Mouse (Mus musculus) limb, embryonic 10.5 days (tissue): ENCODE data around the gene 2810408A11Rik. TPM values are rescaled to one million over a fixed set of nuclear protein-coding genes. Genes with fewer than 3 reads are reported as not detected.

Experiments used
- DNase-seq: peaks from one replicate; pipeline ENCODE4 v3.0.0-alpha.2; 2017; ENCODE audit warnings: low spot score
- H3K27ac ChIP-seq: fragments of 300-500 bp; sonication (generic); 2 replicates; pipeline ENCODE4 v1.5.1; 2016; ENCODE audit warnings: mild to moderate bottlenecking
- H3K27me3 ChIP-seq: fragments of 300-500 bp; sonication (generic); 2 replicates; pipeline ENCODE4 v1.6.1; 2016; ENCODE audit warnings: low read depth, mild to moderate bottlenecking; ENCODE audit not compliant: poor library complexity, severe bottlenecking
- H3K36me3 ChIP-seq: fragments of 300-500 bp; sonication (generic); 2 replicates; pipeline ENCODE4 v1.6.1; 2016; ENCODE audit warnings: mild to moderate bottlenecking, moderate library complexity
- H3K4me1 ChIP-seq: fragments of 300-500 bp; sonication (generic); 2 replicates; pipeline ENCODE4 v1.6.1; 2016
- H3K4me3 ChIP-seq: fragments of 300-500 bp; sonication (generic); 2 replicates; pipeline ENCODE4 v1.5.1; 2016; ENCODE audit warnings: mild to moderate bottlenecking, moderate library complexity
- H3K9me3 ChIP-seq: fragments of 300-500 bp; sonication (generic); replicated peaks from 2 replicates; pipeline ENCODE4 v1.6.1; 2016; ENCODE audit warnings: mild to moderate bottlenecking
- WGBS: fragments of 180-500 bp; shearing (Covaris S2); methylation state at CpG from one replicate; pipeline ENCODE4 v1.1.7; 2016; 5-methylcytosine and 5-hydroxymethylcytosine counted together
- polyA plus RNA-seq: library from polyadenylated mRNA; unstranded; fragments of >200 nt; fragmentation: Nextera tagmentation; extraction: Ambion mirVana; gene quantifications from 2 replicates; pipeline ENCODE4 v1.2.1, GENCODE M21; 2016

2810408A11Rik gene
- polyA plus RNA-seq = 20.2 and 25.8 TPM in 2 replicates

GRCm38 (mm10) chr11:69900471-69901405 is at the start of gene 2810408A11Rik, which contains the start of gene Neurl4:
TSS of gene 2810408A11Rik (minus strand) at chr11:69900987.
TSS of gene Neurl4 (plus strand) at chr11:69901072.
- peaks cover 45% of the 10 kb centered on the region for H3K4me1 ChIP-seq
- H3K36me3 ChIP-seq = peaks cover 44% of the 10 kb centered on the region
- H3K27ac ChIP-seq = peak within 1 kb of the TSS; percentile 99
- H3K9me3 ChIP-seq = no peaks in the 10 kb centered on the region
- peak within 1 kb of the TSS; percentile 91 for H3K4me3 ChIP-seq
- H3K27me3 ChIP-seq = no peaks in the 10 kb centered on the region
- WGBS = 1% methylated on average over 38 of the region's 38 CpGs
- peak; percentile 87 for DNase-seq

- peaks cover 29% of the 10 kb centered on the region for H3K36me3 ChIP-seq
- H3K27ac ChIP-seq = peak overlapping the region; percentile 96
- DNase-seq = peak; percentile 92
- no peaks in the 10 kb centered on the region for H3K9me3 ChIP-seq
- WGBS = 0% methylated on average over 14 of the region's 14 CpGs
- peaks cover 31% of the 10 kb centered on the region for H3K4me1 ChIP-seq
- H3K27me3 ChIP-seq = no peaks in the 10 kb centered on the region
- H3K4me3 ChIP-seq = peak overlapping the region; percentile 57
These were observed 48.0 kb upstream of the 2810408A11Rik start for GRCm38 (mm10) chr11:69948763-69949150.

- Histone ChIP-seq H3K27me3 (no peaks in the 10 kb centered on the region), H3K4me1 (peaks cover 31% of the 10 kb centered on the region), H3K9me3 (no peaks in the 10 kb centered on the region), H3K27ac (peak within 1 kb of the TSS; percentile 96), H3K36me3 (peaks cover 34% of the 10 kb centered on the region), H3K4me3 (peak within 1 kb of the TSS; percentile 57)
- DNase-seq = peak; percentile 96
- under 1% methylated on average over 32 of the region's 34 CpGs for WGBS
These were observed 47.4 kb upstream of the 2810408A11Rik start, which contains the start of gene Slc2a4 for GRCm38 (mm10) chr11:69948066-69948762. TSS of gene Slc2a4 (minus strand) at chr11:69948188.

GRCm38 (mm10) chr11:69947337-69948065 is 46.7 kb upstream of the 2810408A11Rik start:
- WGBS = 2% methylated on average over 29 of the region's 29 CpGs
- H3K4me3 ChIP-seq = peak overlapping the region; percentile 57
- no peaks in the 10 kb centered on the region for H3K27me3 ChIP-seq
- H3K27ac ChIP-seq = peak overlapping the region; percentile 96
- H3K9me3 ChIP-seq = no peaks in the 10 kb centered on the region
- peak; percentile 75 for DNase-seq
- peaks cover 41% of the 10 kb centered on the region for H3K36me3 ChIP-seq
- peaks cover 31% of the 10 kb centered on the region for H3K4me1 ChIP-seq

DNA sequence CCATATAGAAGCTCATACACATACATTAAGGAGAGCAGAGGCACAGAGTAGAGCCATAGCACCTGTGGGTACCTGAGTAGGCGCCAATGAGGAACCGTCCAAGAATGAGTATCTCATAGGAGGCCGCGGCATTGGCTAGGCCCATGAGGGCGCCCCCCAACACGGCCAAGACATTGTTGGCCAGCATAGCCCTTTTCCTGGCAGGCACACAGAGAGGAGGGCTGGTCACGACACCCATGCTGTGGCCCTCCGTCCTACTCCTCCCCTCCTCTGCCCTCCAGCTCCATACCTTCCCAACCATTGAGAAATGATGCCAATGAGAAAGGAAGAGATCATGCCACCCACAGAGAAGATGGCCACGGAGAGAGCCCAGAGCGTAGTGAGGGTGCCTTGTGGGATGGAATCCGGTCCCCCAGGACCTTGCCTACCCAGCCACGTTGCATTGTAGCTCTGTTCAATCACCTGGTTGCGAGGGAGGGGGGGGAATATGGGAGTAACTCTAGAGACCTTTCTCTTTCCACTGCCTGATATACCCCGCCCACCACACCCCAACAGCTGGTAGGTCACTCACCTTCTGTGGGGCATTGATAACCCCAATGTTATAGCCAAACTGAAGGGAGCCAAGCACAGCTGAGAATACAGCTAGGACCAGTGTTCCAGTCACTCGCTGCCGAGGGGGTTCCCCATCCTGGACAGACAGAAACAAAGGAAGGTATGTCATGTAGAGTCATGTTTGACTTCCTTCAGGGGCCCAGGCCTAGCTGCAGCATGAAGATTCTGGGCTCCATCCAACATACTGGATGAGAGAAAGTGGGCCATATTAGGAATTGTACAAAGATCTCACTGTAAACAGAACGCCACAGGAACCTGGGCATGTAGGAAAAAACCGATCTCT is 45.5 kb upstream of the 2810408A11Rik start:
- Histone ChIP-seq H3K27me3 (no peaks in the 10 kb centered on the region), H3K36me3 (peaks cover 52% of the 10 kb centered on the region), H3K4me3 (peak overlapping the region; percentile 57), H3K4me1 (peaks cover 31% of the 10 kb centered on the region), H3K27ac (peak overlapping the region; percentile 96), H3K9me3 (no peaks in the 10 kb centered on the region)
- WGBS = 93% methylated on average over 18 of the region's 18 CpGs
- no peak for DNase-seq

GRCm38 (mm10) chr11:69945216-69945615 is 44.4 kb upstream of the 2810408A11Rik start:
- WGBS = 79% methylated on average over 13 of the region's 13 CpGs

GRCm38 (mm10) chr11:69940962-69941361 is 40.2 kb upstream of the 2810408A11Rik start:
- 75% methylated on average over 4 of the region's 4 CpGs for WGBS
- Histone ChIP-seq H3K4me3 (no peak overlapping the region), H3K4me1 (peaks cover 43% of the 10 kb centered on the region), H3K27ac (no peak overlapping the region), H3K9me3 (no peaks in the 10 kb centered on the region), H3K27me3 (peaks cover 46% of the 10 kb centered on the region), H3K36me3 (peaks cover 55% of the 10 kb centered on the region)
- no peak for DNase-seq

More at GRCm38 (mm10) chr11:69945216-69945615, 44.4 kb upstream of the 2810408A11Rik start:
- Histone ChIP-seq H3K27me3 (peaks cover 5% of the 10 kb centered on the region; the same call in 1 of the 2 replicates), H3K9me3 (no peaks in the 10 kb centered on the region), H3K4me3 (0 out of 2 replicates have a peak overlapping the region, but pooled peaks have one; percentile 2), H3K36me3 (peaks cover 58% of the 10 kb centered on the region), H3K27ac (peak overlapping the region; percentile 96; the same call in 1 of the 2 replicates), H3K4me1 (peaks cover 31% of the 10 kb centered on the region)
- no peak for DNase-seq

GRCm38 (mm10) chr11:69939731-69940130 is 38.9 kb upstream of the 2810408A11Rik start:
- H3K4me1 ChIP-seq = peaks cover 52% of the 10 kb centered on the region
- 93% methylated on average over 17 of the region's 17 CpGs for WGBS
- H3K36me3 ChIP-seq = peaks cover 43% of the 10 kb centered on the region
- H3K9me3 ChIP-seq = no peaks in the 10 kb centered on the region
- no peak for DNase-seq
- H3K27ac ChIP-seq = no peak overlapping the region
- no peak overlapping the region for H3K4me3 ChIP-seq
- H3K27me3 ChIP-seq = peaks cover 56% of the 10 kb centered on the region

DNA sequence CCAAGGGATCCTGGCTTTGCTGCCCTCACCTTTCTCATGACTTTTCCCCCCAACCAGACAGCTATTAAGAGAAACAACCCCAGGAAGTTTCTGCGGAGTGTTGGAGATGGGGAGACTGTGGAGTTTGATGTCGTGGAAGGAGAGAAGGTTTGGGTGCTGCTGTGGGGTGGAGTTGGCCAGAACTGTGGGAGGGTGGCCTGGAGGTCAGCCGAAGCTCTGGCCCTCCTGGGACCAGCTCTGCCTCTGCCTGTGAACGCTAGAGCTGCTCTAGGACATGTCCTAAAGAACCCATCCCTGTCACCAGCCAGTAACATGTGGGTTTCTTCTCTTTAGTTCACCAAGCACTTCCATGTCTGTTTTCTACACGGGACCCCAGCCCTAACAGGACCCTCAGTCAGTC is 38.4 kb upstream of the 2810408A11Rik start:
- H3K36me3 ChIP-seq = peaks cover 37% of the 10 kb centered on the region
- H3K27ac ChIP-seq = no peak overlapping the region
- no peak for DNase-seq
- no peak overlapping the region for H3K4me3 ChIP-seq
- H3K27me3 ChIP-seq = peaks cover 58% of the 10 kb centered on the region
- no peaks in the 10 kb centered on the region for H3K9me3 ChIP-seq
- peaks cover 58% of the 10 kb centered on the region for H3K4me1 ChIP-seq
- 71% methylated on average over 5 of the region's 5 CpGs for WGBS

DNA sequence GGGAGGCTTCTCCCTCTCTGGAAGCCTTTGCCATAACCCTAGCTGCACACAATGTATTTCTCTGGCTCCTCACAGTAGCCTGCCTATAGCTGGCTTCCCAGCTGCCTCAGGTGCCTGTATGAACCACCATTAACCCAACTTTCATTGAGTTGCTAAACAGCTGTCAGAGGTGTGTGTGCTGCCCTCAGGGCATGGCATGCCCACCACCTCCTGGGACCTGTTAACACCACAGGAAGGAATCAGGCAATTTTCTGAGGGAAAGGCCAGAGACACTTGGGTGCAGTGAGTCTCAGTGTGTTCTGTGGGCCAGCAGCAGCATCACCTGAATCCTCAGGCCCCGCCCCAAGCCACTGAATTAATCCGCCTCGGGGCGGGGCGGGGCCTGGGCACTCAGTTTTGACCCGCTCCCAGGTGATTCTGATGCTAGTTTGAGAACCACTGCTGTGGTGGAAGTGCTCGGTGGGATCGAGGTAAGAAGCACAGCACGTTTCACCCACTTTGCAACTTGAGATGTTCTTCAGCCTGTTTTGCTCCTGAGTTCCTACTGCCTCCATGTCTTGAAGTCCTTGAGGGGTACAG is 37.7 kb upstream of the 2810408A11Rik start:
- 25% methylated on average over 9 of the region's 9 CpGs for WGBS
- Histone ChIP-seq H3K4me1 (peaks cover 61% of the 10 kb centered on the region), H3K27me3 (peaks cover 58% of the 10 kb centered on the region), H3K36me3 (peaks cover 30% of the 10 kb centered on the region), H3K4me3 (0 out of 2 replicates have a peak overlapping the region, but pooled peaks have one; percentile 6), H3K27ac (no peak overlapping the region), H3K9me3 (no peaks in the 10 kb centered on the region)
- no peak for DNase-seq

DNA sequence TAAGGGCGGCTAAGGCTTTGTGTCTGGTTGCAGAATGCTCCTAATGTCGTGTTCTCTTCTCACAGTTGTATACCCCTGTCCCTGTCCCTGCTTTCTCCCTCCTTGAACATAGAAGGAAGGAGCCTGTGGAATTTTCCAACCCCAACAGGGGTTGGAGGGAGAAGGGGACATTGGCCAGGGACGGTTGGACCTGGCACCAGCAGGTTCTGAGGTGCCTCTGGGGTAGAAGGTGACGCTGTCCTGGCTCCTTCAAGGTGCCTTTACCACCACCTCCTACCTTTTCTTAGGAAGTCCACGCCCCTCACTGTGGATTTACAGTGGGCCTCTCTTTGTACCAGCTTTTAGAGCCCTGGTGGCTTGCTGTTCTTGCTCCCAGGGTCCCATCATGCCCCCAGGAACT is 37.0 kb upstream of the 2810408A11Rik start:
- 71% methylated on average over 5 of the region's 5 CpGs for WGBS
- Histone ChIP-seq H3K36me3 (peaks cover 24% of the 10 kb centered on the region), H3K27ac (peak overlapping the region; percentile 15; the same call in 1 of the 2 replicates), H3K4me1 (peaks cover 61% of the 10 kb centered on the region), H3K27me3 (peaks cover 58% of the 10 kb centered on the region), H3K9me3 (no peaks in the 10 kb centered on the region), H3K4me3 (peak overlapping the region; percentile 77; the same call in 1 of the 2 replicates)
- DNase-seq = no peak
